Mouse (Mus musculus): Measurements from ENCODE around the gene Izumo4. TPM values are rescaled to one million over a fixed set of nuclear protein-coding genes. Genes with fewer than 3 reads are reported as not detected.

Gene Izumo4
- 8.2 and 8.5 TPM in 2 replicates for polyA plus RNA-seq (2014; fragmentation: Nextera tagmentation; extraction: Ambion mirVana)

DNA sequence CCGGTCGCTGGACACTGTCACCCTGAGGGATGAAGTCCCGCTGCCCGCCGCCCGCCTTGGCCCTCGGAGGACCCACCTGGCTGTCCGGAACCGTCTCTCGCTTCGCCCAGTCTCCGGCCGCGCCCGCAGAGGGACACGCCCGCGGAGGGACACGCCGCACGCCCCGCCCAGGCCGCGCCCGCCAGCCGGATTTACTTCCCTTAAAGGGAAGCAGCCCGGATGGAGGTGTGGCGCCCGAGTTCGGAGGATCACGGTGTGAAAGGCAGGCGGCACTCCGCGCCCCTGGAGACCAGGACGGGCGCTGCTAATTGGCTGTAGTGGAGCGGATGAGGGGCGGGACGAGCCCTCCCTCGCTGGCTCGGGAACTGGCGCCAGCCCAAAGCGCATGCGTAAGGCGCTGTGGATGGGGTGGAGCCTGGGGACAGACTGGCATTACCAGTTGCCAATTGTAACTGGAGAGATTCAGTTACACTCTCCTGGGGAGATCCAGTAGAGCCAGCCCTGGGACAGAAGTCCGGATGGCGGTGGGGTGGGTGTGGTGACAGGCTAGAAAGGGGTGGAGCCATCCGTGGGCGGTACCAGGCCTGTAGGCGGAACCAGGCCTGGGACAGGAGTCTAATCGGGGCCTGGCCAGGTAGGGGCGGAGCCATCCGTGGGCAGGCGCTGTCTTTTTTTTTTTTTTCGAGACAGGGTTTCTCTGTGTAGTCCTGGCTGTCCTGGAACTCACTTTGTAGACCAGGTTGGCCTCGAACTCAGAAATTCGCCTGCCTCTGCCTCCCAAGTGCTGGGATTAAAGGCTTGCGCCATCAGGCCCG lies at the start of gene Izumo4, which contains the start of gene Mob3a:
Izumo4 (plus strand) TSS at position 464 of the 815 bp plus-strand sequence.
Mob3a (minus strand) TSS at position 257 of the 815 bp plus-strand sequence.
- H3K9ac ChIP-seq (ENCODE audit: low read depth, low read length): peak within 1 kb of the TSS; percentile 68
- H3K27me3 ChIP-seq (ENCODE audit: control insufficient read depth, insufficient read depth, low read length): no peaks in the 10 kb centered on the region
- under 1% methylated on average over 59 of the region's 59 CpGs for WGBS (ENCODE audit: insufficient replicate concordance)
- H3K4me2 ChIP-seq: peak within 1 kb of the TSS; percentile 95
- peak within 1 kb of the TSS; percentile 83 for H3K27ac ChIP-seq (ENCODE audit: low read depth, low read length)
- H3K9me3 ChIP-seq (replicated peaks; ENCODE audit: control insufficient read depth, low read length): no peaks in the 10 kb centered on the region
- peak; percentile 87 for ATAC-seq (replicated peaks; ENCODE audit: insufficient number of reproducible peaks, low FRiP score, low TSS enrichment)
- H3K4me1 ChIP-seq (ENCODE audit: control insufficient read depth, insufficient read depth, low read length): peaks cover 39% of the 10 kb centered on the region
- H3K4me3 ChIP-seq (ENCODE audit: low read depth, low read length): peak within 1 kb of the TSS; percentile 61
- H3K36me3 ChIP-seq (ENCODE audit: control insufficient read depth, insufficient read depth, low read length): no peaks in the 10 kb centered on the region; the same call in 1 of the 2 replicates

DNA sequence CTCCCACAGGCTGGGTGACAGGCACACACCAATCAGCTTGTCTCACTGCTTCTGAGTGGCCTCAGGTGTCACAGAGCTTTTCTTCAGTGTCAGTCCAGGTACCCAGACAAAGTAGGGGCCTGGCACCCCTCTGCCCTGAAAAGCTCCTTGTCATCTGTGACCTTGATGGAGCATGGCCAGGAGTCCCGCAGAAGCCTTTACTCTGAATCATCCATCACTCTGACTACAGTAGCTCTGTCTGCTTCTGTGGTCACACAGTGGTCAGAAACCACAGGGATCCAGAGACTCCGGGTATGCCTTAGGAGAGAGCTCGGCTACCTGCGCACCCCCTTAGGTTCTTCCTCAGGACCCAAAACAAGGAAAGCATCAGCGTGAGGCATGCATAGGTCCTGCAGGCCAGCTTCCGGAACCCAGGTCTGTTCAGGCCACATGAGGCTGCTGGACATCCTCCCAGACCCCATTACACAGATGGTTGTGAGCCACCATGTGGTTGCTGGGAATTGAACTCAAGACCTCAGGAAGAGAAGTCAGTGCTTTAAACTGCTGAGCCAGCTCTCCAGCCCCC lies 48.7 kb upstream of the Izumo4 start:
- no peaks in the 10 kb centered on the region for H3K9me3 ChIP-seq (replicated peaks; ENCODE audit: control insufficient read depth, low read length)
- H3K4me2 ChIP-seq: no peak overlapping the region
- H3K9ac ChIP-seq (ENCODE audit: low read depth, low read length): peak overlapping the region; percentile 43; the same call in 1 of the 2 replicates
- no peaks in the 10 kb centered on the region for H3K36me3 ChIP-seq (ENCODE audit: control insufficient read depth, insufficient read depth, low read length)
- no peak for ATAC-seq (replicated peaks; ENCODE audit: insufficient number of reproducible peaks, low FRiP score, low TSS enrichment)
- no peaks in the 10 kb centered on the region for H3K27me3 ChIP-seq (ENCODE audit: control insufficient read depth, insufficient read depth, low read length)
- peaks cover 19% of the 10 kb centered on the region for H3K4me1 ChIP-seq (ENCODE audit: control insufficient read depth, insufficient read depth, low read length)
- no peak overlapping the region for H3K4me3 ChIP-seq (ENCODE audit: low read depth, low read length)
- 82% methylated on average over 6 of the region's 6 CpGs for WGBS (ENCODE audit: insufficient replicate concordance)
- 0 out of 2 replicates have a peak overlapping the region, but pooled peaks have one; percentile 15 for H3K27ac ChIP-seq (ENCODE audit: low read depth, low read length)

DNA sequence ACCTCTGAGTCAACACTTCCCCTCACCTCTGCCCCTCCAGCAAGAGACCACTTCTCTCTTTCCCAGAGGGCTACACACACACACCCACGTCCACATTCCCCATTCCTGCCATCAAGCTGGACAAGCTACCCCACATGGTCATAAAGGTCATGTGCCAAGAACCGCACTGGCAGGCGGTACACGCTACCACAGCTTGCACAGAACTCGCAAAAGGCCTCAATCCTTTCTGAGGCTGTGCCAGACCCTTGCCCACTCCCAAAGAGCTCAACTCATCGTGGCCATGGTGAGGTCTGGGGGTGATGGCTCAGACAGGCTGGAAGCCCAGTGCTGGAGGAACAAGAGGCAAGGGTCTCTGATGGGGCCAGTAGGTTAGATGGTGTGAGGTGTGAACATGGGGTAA lies 47.1 kb upstream of the Izumo4 start:
- Histone ChIP-seq H3K9ac (ENCODE audit: low read depth, low read length) (no peak overlapping the region), H3K27me3 (ENCODE audit: control insufficient read depth, insufficient read depth, low read length) (no peaks in the 10 kb centered on the region), H3K27ac (ENCODE audit: low read depth, low read length) (no peak overlapping the region), H3K9me3 (replicated peaks; ENCODE audit: control insufficient read depth, low read length) (no peaks in the 10 kb centered on the region), H3K4me3 (ENCODE audit: low read depth, low read length) (no peak overlapping the region), H3K4me2 (no peak overlapping the region), H3K4me1 (ENCODE audit: control insufficient read depth, insufficient read depth, low read length) (peaks cover 23% of the 10 kb centered on the region), H3K36me3 (ENCODE audit: control insufficient read depth, insufficient read depth, low read length) (no peaks in the 10 kb centered on the region)
- WGBS (ENCODE audit: insufficient replicate concordance): 81% methylated on average over 6 of the region's 6 CpGs
- ATAC-seq (replicated peaks; ENCODE audit: insufficient number of reproducible peaks, low FRiP score, low TSS enrichment): no peak

DNA sequence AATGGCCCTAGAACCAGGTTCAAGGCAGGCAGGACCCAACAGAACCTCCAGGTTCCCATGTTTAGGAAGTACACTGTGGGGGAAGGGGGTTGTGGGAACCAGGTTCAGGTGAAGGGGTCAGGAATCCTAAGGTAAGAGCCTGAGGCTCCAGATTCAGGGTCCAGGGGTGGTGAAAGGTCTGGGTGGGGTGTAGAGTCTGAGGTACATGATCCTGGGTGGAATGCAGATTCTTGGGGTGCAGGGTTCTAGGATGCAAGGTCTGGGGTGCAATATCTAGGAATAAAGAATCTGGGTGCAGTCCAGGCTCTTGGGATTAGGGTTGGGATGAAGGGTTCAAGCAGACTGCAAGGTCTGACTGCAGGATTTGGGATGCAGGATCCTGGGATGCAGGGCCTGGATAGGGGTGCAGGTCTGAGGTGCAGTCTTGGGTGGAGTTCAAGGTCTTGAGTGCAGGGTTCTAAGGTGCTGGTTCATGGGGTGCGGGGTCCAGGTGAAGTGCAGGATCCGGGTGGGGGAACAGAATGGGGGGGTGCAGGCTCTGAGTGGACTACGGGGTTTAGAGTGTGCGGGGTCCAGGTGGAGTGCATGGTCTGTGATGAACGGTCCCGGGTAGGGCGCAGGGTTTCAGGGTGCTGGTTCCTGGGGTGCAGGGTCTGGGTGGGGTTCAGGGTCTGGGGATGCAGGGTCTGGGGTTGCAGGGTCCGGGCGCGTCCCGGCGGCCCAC lies 46.4 kb upstream of the Izumo4 start:
- Histone ChIP-seq H3K9me3 (replicated peaks; ENCODE audit: control insufficient read depth, low read length) (no peaks in the 10 kb centered on the region), H3K27ac (ENCODE audit: low read depth, low read length) (peak overlapping the region; percentile 85), H3K4me2 (peak overlapping the region; percentile 87), H3K27me3 (ENCODE audit: control insufficient read depth, insufficient read depth, low read length) (no peaks in the 10 kb centered on the region), H3K36me3 (ENCODE audit: control insufficient read depth, insufficient read depth, low read length) (no peaks in the 10 kb centered on the region), H3K4me1 (ENCODE audit: control insufficient read depth, insufficient read depth, low read length) (peaks cover 20% of the 10 kb centered on the region), H3K9ac (ENCODE audit: low read depth, low read length) (peak overlapping the region; percentile 96), H3K4me3 (ENCODE audit: low read depth, low read length) (peak overlapping the region; percentile 94)
- peak; percentile 28 for ATAC-seq (replicated peaks; ENCODE audit: insufficient number of reproducible peaks, low FRiP score, low TSS enrichment)
- 2% methylated on average over 11 of the region's 12 CpGs for WGBS (ENCODE audit: insufficient replicate concordance)

DNA sequence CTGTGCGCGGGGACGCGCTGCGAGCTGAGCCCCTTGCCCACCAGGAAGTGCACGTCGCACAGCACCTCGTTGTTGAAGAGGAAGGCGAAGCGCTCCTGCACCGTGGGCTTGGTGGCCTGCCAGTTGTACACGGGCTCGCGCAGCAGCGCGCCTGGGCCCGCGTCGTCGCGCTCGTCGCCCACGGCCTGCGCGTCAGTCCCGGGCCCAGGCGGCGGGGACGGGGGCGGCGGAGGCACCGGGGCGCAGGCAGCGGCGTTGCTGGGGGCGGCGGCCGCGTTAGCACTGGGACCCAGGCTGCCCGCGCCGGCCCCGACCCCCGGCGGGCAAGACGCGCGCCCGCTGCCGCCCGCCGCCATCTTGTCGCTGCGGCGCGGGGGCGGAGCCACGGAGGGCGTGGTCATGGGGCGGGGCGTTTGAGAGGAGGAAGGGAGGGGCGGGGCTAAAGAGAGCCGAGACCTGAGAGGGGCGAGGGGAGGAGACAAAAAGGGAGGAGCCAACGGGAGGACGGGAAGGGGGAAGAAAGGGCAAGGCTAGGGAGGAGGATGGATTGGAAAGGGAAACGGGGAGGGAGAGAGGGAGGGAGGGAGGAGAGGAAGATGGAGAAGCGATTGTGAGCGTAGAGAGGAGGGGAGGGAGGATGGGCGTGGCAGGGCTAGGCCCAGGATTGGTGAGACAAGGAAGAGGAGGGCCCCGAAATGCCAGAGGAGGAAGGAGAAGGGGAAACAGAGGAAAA lies 45.7 kb upstream of the Izumo4 start:
- peak overlapping the region; percentile 86 for H3K27ac ChIP-seq (ENCODE audit: low read depth, low read length)
- peak; percentile 81 for ATAC-seq (replicated peaks; ENCODE audit: insufficient number of reproducible peaks, low FRiP score, low TSS enrichment)
- peak overlapping the region; percentile 96 for H3K9ac ChIP-seq (ENCODE audit: low read depth, low read length)
- no peaks in the 10 kb centered on the region for H3K9me3 ChIP-seq (replicated peaks; ENCODE audit: control insufficient read depth, low read length)
- peak overlapping the region; percentile 94 for H3K4me3 ChIP-seq (ENCODE audit: low read depth, low read length)
- H3K27me3 ChIP-seq (ENCODE audit: control insufficient read depth, insufficient read depth, low read length): no peaks in the 10 kb centered on the region
- WGBS (ENCODE audit: insufficient replicate concordance): under 1% methylated on average over 72 of the region's 72 CpGs
- H3K36me3 ChIP-seq (ENCODE audit: control insufficient read depth, insufficient read depth, low read length): no peaks in the 10 kb centered on the region
- H3K4me2 ChIP-seq: peak overlapping the region; percentile 87
- peaks cover 20% of the 10 kb centered on the region for H3K4me1 ChIP-seq (ENCODE audit: control insufficient read depth, insufficient read depth, low read length)

DNA sequence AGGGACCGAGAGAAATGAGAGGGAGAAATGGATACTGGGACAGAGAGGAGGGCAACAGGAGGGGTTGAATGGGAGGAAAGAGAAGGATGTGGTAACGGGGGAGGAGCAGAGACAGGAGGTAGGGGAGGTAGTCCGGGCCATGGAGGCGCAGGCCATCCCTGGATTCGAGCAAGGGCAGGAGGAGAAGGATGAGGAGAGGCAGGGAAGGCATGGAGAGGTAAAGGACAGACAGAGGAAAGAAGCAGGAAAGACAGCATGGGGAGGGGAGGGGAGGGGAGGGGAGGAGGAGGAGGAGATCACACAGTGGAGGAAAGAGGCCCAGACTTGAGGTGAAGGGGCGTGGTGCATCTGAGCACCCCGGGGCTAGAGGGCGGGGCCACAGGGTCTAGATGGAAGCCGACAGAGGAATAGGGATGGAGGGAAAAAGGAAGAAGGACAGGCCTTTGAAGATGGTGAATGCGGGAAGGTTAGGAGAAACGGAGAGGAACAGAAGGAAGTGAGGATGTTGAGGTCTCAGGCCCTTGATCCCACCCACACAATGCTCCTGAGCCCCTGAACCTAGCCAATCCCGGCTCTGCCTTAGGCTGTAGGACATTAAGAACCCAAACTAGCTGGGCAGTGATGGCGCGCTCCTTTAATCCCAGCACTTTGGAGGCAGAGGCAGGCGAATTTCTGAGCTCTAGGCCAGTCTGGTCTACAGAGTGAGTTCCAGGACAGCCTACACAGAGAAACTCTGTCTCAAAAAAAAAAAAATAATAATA lies 44.9 kb upstream of the Izumo4 start, which contains the start of gene Btbd2:
Btbd2 (minus strand) TSS at position 209 of the 761 bp plus-strand sequence.
- peak within 1 kb of the TSS; percentile 86 for H3K27ac ChIP-seq (ENCODE audit: low read depth, low read length)
- 23% methylated on average over 15 of the region's 15 CpGs for WGBS (ENCODE audit: insufficient replicate concordance)
- peaks cover 20% of the 10 kb centered on the region for H3K4me1 ChIP-seq (ENCODE audit: control insufficient read depth, insufficient read depth, low read length)
- H3K27me3 ChIP-seq (ENCODE audit: control insufficient read depth, insufficient read depth, low read length): no peaks in the 10 kb centered on the region
- peak within 1 kb of the TSS; percentile 87 for H3K4me2 ChIP-seq
- H3K4me3 ChIP-seq (ENCODE audit: low read depth, low read length): peak within 1 kb of the TSS; percentile 94
- 0 out of 2 replicates have a peak, but pooled peaks have one; percentile 1 for ATAC-seq (replicated peaks; ENCODE audit: insufficient number of reproducible peaks, low FRiP score, low TSS enrichment)
- H3K36me3 ChIP-seq (ENCODE audit: control insufficient read depth, insufficient read depth, low read length): no peaks in the 10 kb centered on the region
- no peaks in the 10 kb centered on the region for H3K9me3 ChIP-seq (replicated peaks; ENCODE audit: control insufficient read depth, low read length)
- H3K9ac ChIP-seq (ENCODE audit: low read depth, low read length): peak within 1 kb of the TSS; percentile 96

DNA sequence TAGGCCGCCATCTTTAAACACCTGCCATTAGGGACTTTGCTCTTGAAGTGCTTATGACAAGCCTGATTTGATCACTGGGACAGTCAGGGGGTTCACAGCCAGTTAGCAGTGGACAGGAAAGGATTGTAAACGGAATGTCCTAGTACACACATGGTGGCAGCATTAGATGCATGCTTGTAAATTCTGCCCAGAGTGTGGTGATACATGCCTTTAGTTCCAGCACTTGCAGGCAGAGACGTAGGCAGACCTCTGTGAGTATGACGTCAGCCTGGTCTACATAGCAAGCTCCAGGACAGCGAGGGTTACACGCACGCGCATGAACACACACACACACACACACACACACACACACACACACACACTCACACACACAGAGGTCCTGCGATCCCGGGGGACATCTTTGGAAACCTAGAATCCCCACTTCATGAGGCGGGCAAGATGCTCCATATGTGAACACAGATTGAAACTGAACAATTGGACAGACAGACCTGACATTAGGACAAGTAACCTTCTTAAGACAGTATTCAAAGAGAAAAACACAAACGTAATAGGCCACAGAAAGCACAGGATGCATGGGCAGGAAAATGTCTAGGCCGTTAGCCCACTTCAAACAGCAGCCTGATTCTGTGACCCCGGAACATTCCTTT lies 43.7 kb upstream of the Izumo4 start:
- WGBS (ENCODE audit: insufficient replicate concordance): 85% methylated on average over 14 of the region's 14 CpGs
- Histone ChIP-seq H3K4me2 (no peak overlapping the region), H3K27me3 (ENCODE audit: control insufficient read depth, insufficient read depth, low read length) (no peaks in the 10 kb centered on the region), H3K4me1 (ENCODE audit: control insufficient read depth, insufficient read depth, low read length) (peaks cover 22% of the 10 kb centered on the region), H3K27ac (ENCODE audit: low read depth, low read length) (no peak overlapping the region), H3K9me3 (replicated peaks; ENCODE audit: control insufficient read depth, low read length) (no peaks in the 10 kb centered on the region), H3K4me3 (ENCODE audit: low read depth, low read length) (no peak overlapping the region), H3K36me3 (ENCODE audit: control insufficient read depth, insufficient read depth, low read length) (no peaks in the 10 kb centered on the region), H3K9ac (ENCODE audit: low read depth, low read length) (no peak overlapping the region)
- ATAC-seq (replicated peaks; ENCODE audit: insufficient number of reproducible peaks, low FRiP score, low TSS enrichment): no peak
